Mouse (Mus musculus): ENCODE data around the gene Myh4. TPM values are rescaled to one million over a fixed set of nuclear protein-coding genes. Genes with fewer than 3 reads are reported as not detected.

The Myh4 gene
- polyA plus RNA-seq, 2 experiments, result 0.09 to 0.11 TPM

- no peak overlapping the region for H3K27ac ChIP-seq (replicated peaks; ENCODE audit: low read depth, low read length)
- H3K4me1 ChIP-seq (ENCODE audit: control insufficient read depth, insufficient read depth, low read length), result no peaks in the 10 kb centered on the region
- 84% methylated on average over 2 of the region's 2 CpGs for WGBS
- H3K9me3 ChIP-seq (ENCODE audit: control insufficient read depth, low read length), result no peaks in the 10 kb centered on the region
- H3K9ac ChIP-seq (ENCODE audit: low read depth, low read length, severe bottlenecking), result no peak overlapping the region
- no peak overlapping the region for H3K4me2 ChIP-seq (replicated peaks; ENCODE audit: low read depth, low read length, severe bottlenecking)
- no peaks in the 10 kb centered on the region for H3K36me3 ChIP-seq (ENCODE audit: control insufficient read depth, insufficient read depth, low read length)
- no peak for ATAC-seq (ENCODE audit: low FRiP score, low read depth)
- no peak overlapping the region for H3K4me3 ChIP-seq (replicated peaks; ENCODE audit: low read length)
- DNase-seq (ENCODE audit: low spot score), result no peak
- H3K27me3 ChIP-seq (ENCODE audit: control insufficient read depth, insufficient read depth, low read length), result no peaks in the 10 kb centered on the region
- no peak for TF ChIP-seq POLR2A (IDR thresholded peaks at IDR 0.05; ENCODE audit: borderline replicate concordance, extremely low read depth, insufficient read depth, insufficient read length)
Measured at GRCm38 (mm10) chr11:67229946-67230345, 7.9 kb upstream of the Myh4 start.

DNA sequence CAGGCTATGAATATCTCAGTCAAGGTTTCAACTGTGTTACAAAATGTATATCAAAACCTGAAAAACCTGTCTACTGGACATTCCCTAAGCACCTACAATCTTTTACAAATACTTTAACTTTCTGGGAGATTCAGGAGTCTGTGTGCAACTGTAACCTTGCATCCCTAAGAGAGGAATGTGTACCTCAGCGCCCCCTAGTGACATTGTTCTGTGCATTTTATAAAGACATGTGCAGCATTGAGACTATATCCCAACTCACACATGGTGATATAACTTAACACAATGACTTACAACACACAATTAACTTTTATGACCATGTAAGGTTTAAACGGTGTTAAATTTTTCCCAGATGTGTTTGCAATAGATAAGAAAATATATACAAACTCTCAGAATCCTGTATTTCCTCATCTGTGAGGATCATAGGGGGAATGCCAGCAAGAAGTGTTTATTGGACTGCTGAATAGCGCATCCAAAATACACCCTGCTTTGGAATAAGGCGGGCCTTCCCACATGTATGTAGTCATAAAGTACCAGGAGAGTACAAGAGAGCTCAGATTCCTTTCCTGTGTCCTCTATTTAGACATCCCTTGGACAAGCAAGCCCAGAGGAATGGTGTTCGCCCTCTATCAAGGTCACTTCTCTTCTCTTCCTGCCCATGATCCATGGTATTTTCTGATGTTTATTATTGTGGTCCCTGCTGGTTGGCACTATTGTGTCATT is 2.0 kb upstream of the Myh4 start:
- ATAC-seq (ENCODE audit: low FRiP score, low read depth), result no peak

GRCm38 (mm10) chr11:67236799-67237198 is 1.0 kb upstream of the Myh4 start:
- WGBS, result 85% methylated on average over 9 of the region's 9 CpGs
- no peak for TF ChIP-seq POLR2A (IDR thresholded peaks at IDR 0.05; ENCODE audit: borderline replicate concordance, extremely low read depth, insufficient read depth, insufficient read length)
- Histone ChIP-seq H3K27me3 (ENCODE audit: control insufficient read depth, insufficient read depth, low read length) (no peaks in the 10 kb centered on the region), H3K9ac (ENCODE audit: low read depth, low read length, severe bottlenecking) (no peak overlapping the region), H3K36me3 (ENCODE audit: control insufficient read depth, insufficient read depth, low read length) (no peaks in the 10 kb centered on the region), H3K27ac (replicated peaks; ENCODE audit: low read depth, low read length) (no peak overlapping the region), H3K4me2 (replicated peaks; ENCODE audit: low read depth, low read length, severe bottlenecking) (no peak overlapping the region), H3K9me3 (ENCODE audit: control insufficient read depth, low read length) (no peaks in the 10 kb centered on the region), H3K4me3 (replicated peaks; ENCODE audit: low read length) (no peak overlapping the region), H3K4me1 (ENCODE audit: control insufficient read depth, insufficient read depth, low read length) (no peaks in the 10 kb centered on the region)
- DNase-seq (ENCODE audit: low spot score), result no peak
- ATAC-seq (ENCODE audit: low FRiP score, low read depth), result no peak

More for the DNA sequence above, 2.0 kb upstream of the Myh4 start:
- no peak overlapping the region for H3K9ac ChIP-seq (ENCODE audit: low read depth, low read length, severe bottlenecking)
- H3K27ac ChIP-seq (replicated peaks; ENCODE audit: low read depth, low read length), result no peak overlapping the region
- H3K36me3 ChIP-seq (ENCODE audit: control insufficient read depth, insufficient read depth, low read length), result no peaks in the 10 kb centered on the region
- 52% methylated on average over 5 of the region's 5 CpGs for WGBS
- H3K27me3 ChIP-seq (ENCODE audit: control insufficient read depth, insufficient read depth, low read length), result no peaks in the 10 kb centered on the region
- no peak for TF ChIP-seq POLR2A (IDR thresholded peaks at IDR 0.05; ENCODE audit: borderline replicate concordance, extremely low read depth, insufficient read depth, insufficient read length)
- H3K4me3 ChIP-seq (replicated peaks; ENCODE audit: low read length), result no peak overlapping the region
- no peaks in the 10 kb centered on the region for H3K4me1 ChIP-seq (ENCODE audit: control insufficient read depth, insufficient read depth, low read length)
- H3K4me2 ChIP-seq (replicated peaks; ENCODE audit: low read depth, low read length, severe bottlenecking), result no peak overlapping the region
- DNase-seq (ENCODE audit: low spot score), result peak; percentile 76
- H3K9me3 ChIP-seq (ENCODE audit: control insufficient read depth, low read length), result no peaks in the 10 kb centered on the region

DNA sequence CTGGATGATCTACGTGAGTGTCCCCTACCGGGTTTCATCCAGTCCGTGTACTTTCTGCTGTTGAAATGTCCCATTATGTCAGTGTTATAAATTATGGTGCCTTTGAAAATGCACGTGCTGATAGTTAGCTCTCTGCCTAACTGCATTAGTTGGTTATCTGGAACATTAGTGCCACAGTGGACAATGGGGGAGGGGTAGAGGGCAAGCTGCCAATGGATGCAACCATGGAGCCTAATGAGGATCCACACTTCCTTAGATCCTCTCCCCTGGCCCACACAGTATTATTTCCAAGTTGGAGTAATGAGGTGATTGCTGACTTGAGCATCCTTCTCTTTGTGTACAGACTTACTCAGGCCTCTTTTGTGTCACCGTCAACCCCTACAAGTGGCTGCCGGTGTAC is 3.2 kb downstream of the Myh4 start:
- Histone ChIP-seq H3K9me3 (ENCODE audit: control insufficient read depth, low read length) (no peaks in the 10 kb centered on the region), H3K27me3 (ENCODE audit: control insufficient read depth, insufficient read depth, low read length) (no peaks in the 10 kb centered on the region), H3K36me3 (ENCODE audit: control insufficient read depth, insufficient read depth, low read length) (no peaks in the 10 kb centered on the region), H3K4me2 (replicated peaks; ENCODE audit: low read depth, low read length, severe bottlenecking) (no peak overlapping the region), H3K4me1 (ENCODE audit: control insufficient read depth, insufficient read depth, low read length) (no peaks in the 10 kb centered on the region), H3K27ac (replicated peaks; ENCODE audit: low read depth, low read length) (no peak overlapping the region), H3K9ac (ENCODE audit: low read depth, low read length, severe bottlenecking) (no peak overlapping the region), H3K4me3 (replicated peaks; ENCODE audit: low read length) (no peak overlapping the region)
- WGBS, result 87% methylated on average over 6 of the region's 6 CpGs
- DNase-seq (ENCODE audit: low spot score) (no peak), ATAC-seq (ENCODE audit: low FRiP score, low read depth) (no peak)
- TF ChIP-seq POLR2A (IDR thresholded peaks at IDR 0.05; ENCODE audit: borderline replicate concordance, extremely low read depth, insufficient read depth, insufficient read length), result no peak

GRCm38 (mm10) chr11:67253691-67254090 is 15.9 kb downstream of the Myh4 start:
- no peak for DNase-seq (ENCODE audit: low spot score)
- no peak for TF ChIP-seq POLR2A (IDR thresholded peaks at IDR 0.05; ENCODE audit: borderline replicate concordance, extremely low read depth, insufficient read depth, insufficient read length)

More at GRCm38 (mm10) chr11:67253691-67254090, 15.9 kb downstream of the Myh4 start:
- Histone ChIP-seq H3K4me1 (ENCODE audit: control insufficient read depth, insufficient read depth, low read length) (no peaks in the 10 kb centered on the region), H3K9me3 (ENCODE audit: control insufficient read depth, low read length) (no peaks in the 10 kb centered on the region), H3K27ac (replicated peaks; ENCODE audit: low read depth, low read length) (no peak overlapping the region), H3K4me3 (replicated peaks; ENCODE audit: low read length) (no peak overlapping the region), H3K4me2 (replicated peaks; ENCODE audit: low read depth, low read length, severe bottlenecking) (no peak overlapping the region), H3K27me3 (ENCODE audit: control insufficient read depth, insufficient read depth, low read length) (no peaks in the 10 kb centered on the region), H3K36me3 (ENCODE audit: control insufficient read depth, insufficient read depth, low read length) (no peaks in the 10 kb centered on the region), H3K9ac (ENCODE audit: low read depth, low read length, severe bottlenecking) (no peak overlapping the region)
- WGBS, result 89% methylated on average over 4 of the region's 4 CpGs
- no peak for ATAC-seq (ENCODE audit: low FRiP score, low read depth)

All from limb, embryonic 14.5 days (tissue).